Mouse (Mus musculus) heart, postnatal 0 days (tissue): ENCODE results near the gene Stard3. TPM values are rescaled to one million over a fixed set of nuclear protein-coding genes. Genes with fewer than 3 reads are reported as not detected.

Experiments used
- ATAC-seq: fragments of 200-750 bp; cut with Nextera tagmentation; 2 replicates; pipeline ENCODE4 v1.8.0; 2017; ENCODE audit warnings: low read depth, moderate number of reproducible peaks, moderate library complexity; ENCODE audit not compliant: insufficient read depth
- DNase-seq: peaks from one replicate; pipeline ENCODE4 v3.0.0-alpha.2; 2016; ENCODE audit warnings: low spot score
- H3K27ac ChIP-seq: fragments of 300-500 bp; sonication (generic); 2 replicates; pipeline ENCODE4 v1.5.1; 2014; ENCODE audit warnings: low read depth, mild to moderate bottlenecking
- H3K27me3 ChIP-seq: fragments of 300-500 bp; sonication (generic); 2 replicates; pipeline ENCODE4 v1.6.1; 2014; ENCODE audit warnings: low read length, mixed read lengths; ENCODE audit not compliant: control insufficient read depth, insufficient read depth
- H3K36me3 ChIP-seq: fragments of 300-500 bp; sonication (generic); replicated peaks from 2 replicates; pipeline ENCODE4 v1.6.1; 2014; ENCODE audit warnings: low read length, mixed read lengths; ENCODE audit not compliant: control insufficient read depth, insufficient read depth
- H3K4me1 ChIP-seq: fragments of 300-500 bp; sonication (generic); 2 replicates; pipeline ENCODE4 v1.6.1; 2014; ENCODE audit warnings: antibody characterized with exemption; ENCODE audit not compliant: control insufficient read depth, insufficient read depth
- H3K4me2 ChIP-seq: fragments of 300-500 bp; sonication (generic); 2 replicates; pipeline ENCODE4 v1.6.1; 2014; ENCODE audit warnings: low read depth, mild to moderate bottlenecking, low read length, moderate library complexity
- H3K4me3 ChIP-seq: fragments of 300-500 bp; sonication (generic); 2 replicates; pipeline ENCODE4 v1.5.1; 2014; ENCODE audit warnings: low read depth, low read length
- H3K9ac ChIP-seq: fragments of 300-500 bp; sonication (generic); replicated peaks from 2 replicates; pipeline ENCODE4 v1.6.1; 2014; ENCODE audit warnings: low read depth, low read length, mixed read lengths
- H3K9me3 ChIP-seq: fragments of 300-500 bp; sonication (generic); replicated peaks from 2 replicates; pipeline ENCODE4 v1.6.1; 2016; ENCODE audit warnings: low read length; ENCODE audit not compliant: control insufficient read depth
- CTCF ChIP-seq: IDR thresholded peaks from 2 replicates; pipeline ENCODE4 v1.5.1; 2016; ENCODE audit warnings: antibody characterized with exemption, control low read depth, low read depth
- EP300 ChIP-seq: IDR thresholded peaks from 2 replicates; pipeline ENCODE4 v1.6.1; 2016; ENCODE audit warnings: antibody characterized with exemption, low read depth
- WGBS: fragments of 180-500 bp; shearing (Covaris S2); extraction: QIAGEN DNeasy Blood & Tissue Kit; methylation state at CpG from one replicate; pipeline ENCODE4 v1.1.7; 2014; 5-methylcytosine and 5-hydroxymethylcytosine counted together
- polyA plus RNA-seq: library from polyadenylated mRNA; unstranded; fragments of >200 nt; fragmentation: Nextera tagmentation; extraction: Ambion mirVana; gene quantifications from 2 replicates; pipeline ENCODE4 v1.2.1, GENCODE M21; 2015
- total RNA-seq: library from RNA; depleted of rRNA; stranded (reverse); fragments of >200 nt; gene quantifications from 2 replicates; pipeline ENCODE4 v1.2.3, GENCODE M21; 2014; ENCODE audit warnings: low replicate concordance

The Stard3 gene
- total and polyA plus RNA-seq, 2 experiments from 2014 or later = 34.7 to 44.8 TPM

- H3K4me1 ChIP-seq = peaks cover 20% of the 10 kb centered on the region
Observed at GRCm38 (mm10) chr11:98384721-98385637, 26.8 kb downstream of the Stard3 start.

GRCm38 (mm10) chr11:98385638-98386585 lies 27.7 kb downstream of the Stard3 start, which contains the start of gene Pnmt:
Gene Pnmt (plus strand): TSS chr11:98386450.
- TF ChIP-seq EP300 = no peak
- no peak for TF ChIP-seq CTCF
- H3K4me2 ChIP-seq = peak within 1 kb of the TSS; percentile 80
- H3K4me1 ChIP-seq = peaks cover 13% of the 10 kb centered on the region; the same call in 1 of the 2 replicates
- H3K4me3 ChIP-seq = peak within 1 kb of the TSS; percentile 50; the same call in 1 of the 2 replicates
- H3K27me3 ChIP-seq = 0 out of 2 replicates have a peak, but pooled peaks cover 6% of the 10 kb centered on the region
- H3K27ac ChIP-seq = no peak within 1 kb of the TSS
- peak within 1 kb of the TSS; percentile 67 for H3K9ac ChIP-seq
- DNase-seq = no peak
- ATAC-seq = no peak
- 53% methylated on average over 24 of the region's 25 CpGs for WGBS
- H3K9me3 ChIP-seq = no peaks in the 10 kb centered on the region
- H3K36me3 ChIP-seq = no peaks in the 10 kb centered on the region

More at GRCm38 (mm10) chr11:98384721-98385637, 26.8 kb downstream of the Stard3 start:
- WGBS = 30% methylated on average over 7 of the region's 8 CpGs
- Histone ChIP-seq H3K9ac (peak overlapping the region; percentile 67), H3K4me3 (peak overlapping the region; percentile 50), H3K27me3 (0 out of 2 replicates have a peak, but pooled peaks cover 6% of the 10 kb centered on the region), H3K9me3 (no peaks in the 10 kb centered on the region), H3K27ac (peak overlapping the region; percentile 92), H3K36me3 (0 out of 2 replicates have a peak, but pooled peaks cover 6% of the 10 kb centered on the region), H3K4me2 (peak overlapping the region; percentile 80)
- TF ChIP-seq CTCF (no peak), EP300 (no peak)
- ATAC-seq (no peak), DNase-seq (no peak)

DNA sequence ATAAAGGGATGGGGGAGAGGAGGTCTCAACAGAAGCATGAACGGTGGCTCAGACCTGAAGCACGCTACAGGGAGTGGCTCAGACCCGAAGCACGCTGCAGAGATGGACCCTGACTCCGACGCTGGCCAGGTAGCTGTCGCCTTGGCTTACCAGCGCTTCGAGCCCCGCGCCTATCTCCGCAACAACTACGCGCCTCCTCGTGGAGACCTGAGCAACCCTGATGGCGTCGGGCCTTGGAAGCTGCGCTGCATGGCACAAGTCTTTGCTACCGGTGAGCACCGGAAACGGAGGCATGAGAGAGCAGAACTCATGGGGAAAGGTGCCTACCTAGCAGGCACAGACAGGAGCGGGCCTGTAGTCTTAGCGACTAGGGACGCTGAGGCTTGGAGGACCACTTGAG lies 28.4 kb downstream of the Stard3 start:
- H3K4me2 ChIP-seq = no peak overlapping the region
- ATAC-seq = no peak
- H3K4me1 ChIP-seq = peaks cover 14% of the 10 kb centered on the region

GRCm38 (mm10) chr11:98387056-98387577 lies 28.9 kb downstream of the Stard3 start:
- 0 out of 2 replicates have a peak, but pooled peaks cover 6% of the 10 kb centered on the region for H3K27me3 ChIP-seq
- DNase-seq = no peak
- ATAC-seq = no peak
- no peak overlapping the region for H3K27ac ChIP-seq
- no peaks in the 10 kb centered on the region for H3K9me3 ChIP-seq
- TF ChIP-seq CTCF (no peak), EP300 (no peak)
- H3K9ac ChIP-seq = no peak overlapping the region
- no peak overlapping the region for H3K4me3 ChIP-seq
- no peaks in the 10 kb centered on the region for H3K36me3 ChIP-seq
- H3K4me2 ChIP-seq = no peak overlapping the region
- H3K4me1 ChIP-seq = peaks cover 20% of the 10 kb centered on the region
- WGBS = 56% methylated on average over 14 of the region's 14 CpGs

More for the DNA sequence above, 28.4 kb downstream of the Stard3 start:
- Histone ChIP-seq H3K4me3 (no peak overlapping the region), H3K9me3 (no peaks in the 10 kb centered on the region), H3K36me3 (no peaks in the 10 kb centered on the region), H3K27ac (no peak overlapping the region), H3K27me3 (0 out of 2 replicates have a peak, but pooled peaks cover 6% of the 10 kb centered on the region), H3K9ac (no peak overlapping the region)
- 21% methylated on average over 24 of the region's 24 CpGs for WGBS
- peak; percentile 10 for DNase-seq
- no peak for TF ChIP-seq CTCF
- TF ChIP-seq EP300 = no peak

- H3K27ac ChIP-seq = no peak overlapping the region
- peak; percentile 3 for DNase-seq
- peaks cover 28% of the 10 kb centered on the region for H3K4me1 ChIP-seq
Observed at GRCm38 (mm10) chr11:98388282-98388681, 30.1 kb downstream of the Stard3 start.

More at GRCm38 (mm10) chr11:98388282-98388681, 30.1 kb downstream of the Stard3 start:
- Histone ChIP-seq H3K36me3 (no peaks in the 10 kb centered on the region), H3K27me3 (0 out of 2 replicates have a peak, but pooled peaks cover 6% of the 10 kb centered on the region), H3K9ac (no peak overlapping the region), H3K4me3 (no peak overlapping the region), H3K9me3 (no peaks in the 10 kb centered on the region), H3K4me2 (no peak overlapping the region)
- no peak for ATAC-seq
- no peak for TF ChIP-seq CTCF
- TF ChIP-seq EP300 = no peak
- WGBS = 70% methylated on average over 10 of the region's 10 CpGs
